8 mouse cellular contexts compared by ENCODE assay signal in the genomic region with DNA sequence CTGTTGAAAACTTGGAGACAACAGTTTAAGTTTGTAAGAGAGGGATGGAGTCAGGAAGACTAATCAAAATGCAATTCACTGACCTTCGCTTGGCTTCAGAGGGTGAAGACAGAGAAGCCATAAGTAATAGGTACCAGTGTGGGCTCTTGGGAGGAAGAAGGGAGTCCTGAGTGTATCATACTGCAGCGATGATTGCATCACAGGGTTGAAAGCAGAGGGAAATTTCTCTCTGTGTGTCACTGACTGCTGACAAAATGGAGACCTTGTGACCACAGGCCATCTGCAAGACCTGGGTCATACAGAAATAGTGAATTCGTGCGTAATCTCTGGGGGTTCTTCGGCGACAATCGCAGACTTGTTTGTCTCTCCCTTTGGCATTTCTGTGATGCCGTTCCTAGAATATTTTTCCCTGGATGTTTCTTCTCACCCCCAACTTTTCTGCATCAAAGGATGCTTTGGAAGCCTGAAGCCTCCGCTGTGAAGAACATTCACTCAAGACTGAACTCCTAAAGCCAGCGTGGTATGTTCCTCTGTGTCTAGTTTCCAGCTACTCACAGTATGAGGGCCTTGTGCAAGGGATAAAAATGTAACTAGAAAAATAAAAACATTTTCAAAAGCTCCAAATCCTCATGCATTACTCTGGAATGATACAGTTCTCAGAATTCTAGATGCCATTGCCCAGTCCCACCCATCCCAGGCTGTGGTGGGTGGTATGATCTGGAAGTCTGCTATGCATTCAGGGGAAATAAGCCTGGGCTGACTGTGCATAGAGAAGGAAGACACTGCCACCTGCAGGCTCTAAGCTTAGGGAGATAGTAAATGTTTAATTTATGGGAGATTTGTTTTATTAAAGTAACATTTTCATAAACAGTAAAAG.
DNase-seq lines count a peak whose midpoint lies in the region; TF ChIP-seq lines count a peak whose summit lies in the region.

No protein-coding gene starts in this region.

- H3K79me2 ChIP-seq in C2C12 (ENCODE audit: control insufficient read depth, insufficient read depth), result no peaks in the 10 kb centered on the region

- no peak overlapping the region for H3K4me3 ChIP-seq in C2C12 (ENCODE audit: insufficient read depth, poor library complexity, severe bottlenecking)
- H3K4me3 ChIP-seq in lung, adult 2 months (replicated peaks; ENCODE audit: extremely low read depth, low read depth, low read length), result no peak overlapping the region

- 84% methylated on average over 10 of the region's 10 CpGs for WGBS in lung, adult 2 months

- no peaks in the 10 kb centered on the region for H3K27me3 ChIP-seq in C2C12 (ENCODE audit: control insufficient read depth, insufficient read depth, insufficient read length)

- H3K36me3 ChIP-seq in C2C12 (ENCODE audit: control insufficient read depth, insufficient read depth), result no peaks in the 10 kb centered on the region

- no peak for TF ChIP-seq POLR2A in lung, adult 2 months (IDR thresholded peaks at IDR 0.05; ENCODE audit: borderline replicate concordance, extremely low read depth, low read depth, low read length)

- peak; percentile 31 for TF ChIP-seq CTCF in C2C12 (IDR thresholded peaks at IDR 0.05; ENCODE audit: control insufficient read depth, insufficient read depth, insufficient read length)
- TF ChIP-seq CTCF in lung, adult 2 months (IDR thresholded peaks at IDR 0.05; ENCODE audit: insufficient read depth, low read length), result peak; percentile 43

- peaks cover 6% of the 10 kb centered on the region for H3K4me1 ChIP-seq in lung, adult 2 months (ENCODE audit: control insufficient read depth, insufficient read depth, low read length)

- no peaks in the 10 kb centered on the region for H3K79me3 ChIP-seq in C2C12 (ENCODE audit: low read depth)

- peak; percentile 28 to 39 for DNase-seq in adrenal gland, adult 18-20 months (ENCODE audit: low spot score in 2 of 2)
- peak; percentile 35 for DNase-seq in embryo, embryonic 9.5 days (ENCODE audit: extremely low spot score)
- peak; percentile 37 to 64 for DNase-seq in heart, adult 9 months (ENCODE audit: low spot score in 2 of 2)
- DNase-seq in kidney, postnatal 25 days, result peak; percentile 47 to 76
- peak; percentile 52 for DNase-seq in lung, adult 2 months
- peak; percentile 70 for DNase-seq in retina, embryonic 14.5 days (ENCODE audit: low spot score)
- DNase-seq in thymus, postnatal 25 days, result no peak

- no peak overlapping the region for H3ac ChIP-seq in C2C12 (ENCODE audit: control insufficient read depth, insufficient read length, low read depth)

TF ChIP-seq in C2C12, 6 proteins besides CTCF, POLR2A, EP300 and RAD21:
- TF ChIP-seq MYOG (IDR thresholded peaks at IDR 0.05; ENCODE audit: control insufficient read depth, extremely low read depth, insufficient read length) (no peak), CEBPB (IDR thresholded peaks at IDR 0.05; ENCODE audit: low read depth) (peak; percentile 71)
